Mouse (Mus musculus): ENCODE results near the gene Slamf6.
"Not testable (repeated sequence)": the region's sequence is repeated elsewhere in the genome, so short reads cannot be mapped to it uniquely, and the experiment has no call there.

Slamf6 gene

GRCm38 (mm10) chr1:171917305-171918039, at the start of gene Slamf6:
TSS of gene Slamf6 (plus strand) at chr1:171917515.
- DNase-seq = no peak

DNA sequence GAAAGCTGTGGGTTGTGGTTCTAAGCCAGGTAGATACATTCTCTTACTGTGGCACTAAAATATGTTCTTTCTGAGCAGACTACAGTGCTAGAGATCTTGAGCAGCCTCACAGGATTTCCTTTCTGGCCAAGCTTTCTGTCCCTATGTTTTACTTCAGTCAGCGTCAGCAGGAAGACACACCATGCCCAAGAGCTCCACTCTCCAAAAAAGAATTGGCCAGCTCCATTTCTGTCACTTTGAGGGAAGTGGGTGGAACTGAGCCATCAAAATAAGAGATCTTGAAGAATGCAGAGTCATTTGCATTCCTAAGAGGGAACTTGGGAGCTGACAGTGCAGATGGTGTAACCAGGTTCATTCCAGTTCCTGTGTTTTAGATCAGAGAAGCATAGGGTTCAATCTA, 30.3 kb upstream of the Slamf6 start:
- no peak for DNase-seq

- not testable (repeated sequence) for DNase-seq
Observed at GRCm38 (mm10) chr1:171895364-171895763, 22.0 kb upstream of the Slamf6 start, which contains the start of gene Gm10521. TSS of gene Gm10521 (plus strand) at chr1:171895664.

DNA sequence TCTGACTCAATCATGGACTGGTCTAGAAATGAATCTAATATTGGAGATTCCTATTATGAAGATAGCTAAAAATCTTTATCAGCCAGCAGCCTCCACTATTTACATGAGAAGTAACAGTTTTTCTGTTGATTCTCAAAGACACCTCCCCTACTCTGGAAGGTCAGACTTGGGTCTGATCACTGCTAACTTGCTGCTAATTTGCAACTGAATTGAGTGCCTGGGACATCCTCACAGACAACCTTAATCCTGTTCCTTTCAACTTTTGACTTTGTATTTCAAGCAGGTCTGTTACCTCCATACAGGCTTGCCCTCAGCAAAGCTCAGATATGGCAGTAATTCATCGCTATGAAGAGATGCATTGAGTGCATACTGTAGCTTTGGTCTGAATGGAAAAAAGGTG, 13.3 kb upstream of the Slamf6 start:
- DNase-seq = no peak

- DNase-seq = no peak
Observed at GRCm38 (mm10) chr1:171915638-171916458, 1.5 kb upstream of the Slamf6 start.

GRCm38 (mm10) chr1:171918136-171918920, 1.0 kb downstream of the Slamf6 start:
- DNase-seq = no peak

GRCm38 (mm10) chr1:171919193-171919592, 1.9 kb downstream of the Slamf6 start:
- DNase-seq = no peak

DNA sequence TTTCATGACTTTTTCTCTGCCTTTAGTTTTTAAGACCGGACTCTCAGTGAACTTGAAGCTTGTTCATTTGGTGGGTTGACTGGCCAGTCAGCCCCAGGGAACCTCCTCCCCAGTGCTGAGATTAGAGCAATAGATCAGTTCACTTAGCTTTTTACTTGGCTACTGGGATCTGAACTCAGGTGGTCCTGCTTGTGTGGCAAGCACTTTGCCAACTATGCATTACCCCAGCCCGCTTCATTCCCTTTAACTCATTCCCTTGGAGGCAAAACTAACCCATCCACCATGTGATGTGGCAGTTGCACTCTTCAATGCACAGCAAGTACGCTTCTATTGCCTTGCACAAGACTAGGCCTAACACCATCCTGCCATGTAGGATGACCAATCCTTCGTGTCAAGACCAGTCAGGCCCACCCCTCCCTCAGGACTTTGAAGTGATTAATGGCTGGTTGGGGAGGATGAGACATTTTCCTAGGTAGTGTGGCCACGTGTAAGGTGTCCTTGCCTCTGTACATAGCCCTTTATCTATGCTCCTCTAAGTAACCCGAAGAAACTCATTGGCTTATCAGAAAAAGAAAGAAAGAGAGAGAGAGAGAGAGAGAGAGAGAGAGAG, 2.7 kb downstream of the Slamf6 start:
- no peak for DNase-seq

DNA sequence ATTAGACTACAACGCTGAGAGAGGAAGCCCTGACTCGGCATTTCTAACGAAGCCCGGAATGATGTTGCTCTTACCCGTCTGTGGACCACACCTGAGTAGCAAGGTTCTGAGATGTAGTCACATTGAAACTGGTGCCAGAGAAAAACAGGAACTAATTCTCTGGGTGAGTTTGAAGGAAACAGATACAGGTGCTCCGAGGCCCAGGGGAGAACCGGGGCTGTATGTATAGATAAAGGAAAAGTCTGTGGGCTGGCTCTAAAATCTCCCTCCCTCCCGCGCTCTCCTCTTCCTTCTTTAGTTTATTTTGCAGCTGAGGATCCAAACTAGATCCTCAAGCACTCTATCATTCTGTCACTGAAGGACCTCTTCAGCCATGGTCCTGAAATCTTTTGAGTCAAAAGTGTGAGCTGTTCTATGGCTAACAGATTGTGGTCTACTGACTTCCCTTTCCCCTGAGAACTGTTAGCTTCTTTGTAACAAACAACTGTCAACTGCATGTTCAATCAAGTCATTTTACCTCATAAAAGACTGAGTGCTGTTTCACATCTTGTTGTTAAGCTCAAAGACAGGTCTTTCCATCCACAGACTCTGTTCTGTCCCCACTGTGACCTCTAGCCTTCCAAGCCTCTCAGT, 3.8 kb downstream of the Slamf6 start:
- no peak for DNase-seq

- no peak for DNase-seq
Observed at GRCm38 (mm10) chr1:171921641-171922040, 4.3 kb downstream of the Slamf6 start.

DNA sequence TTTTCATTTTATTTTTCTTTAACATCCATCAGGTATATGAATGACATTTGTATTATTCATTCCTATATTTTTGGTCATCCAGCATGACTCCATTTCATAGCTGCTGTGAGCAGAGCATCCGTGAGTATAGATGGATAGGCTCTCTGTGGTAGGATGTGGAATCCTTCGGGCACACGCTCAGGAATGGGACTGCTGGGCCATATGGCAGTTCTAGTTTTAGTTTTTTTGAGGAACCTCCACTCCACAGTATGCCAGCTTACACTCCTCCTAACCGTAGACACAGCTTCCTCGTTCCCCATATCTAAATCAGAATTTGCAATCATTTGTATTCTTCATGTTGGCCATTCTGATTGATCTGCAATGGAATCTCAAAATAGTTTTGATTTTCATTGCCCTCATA, 5.5 kb downstream of the Slamf6 start:
- no peak for DNase-seq

DNA sequence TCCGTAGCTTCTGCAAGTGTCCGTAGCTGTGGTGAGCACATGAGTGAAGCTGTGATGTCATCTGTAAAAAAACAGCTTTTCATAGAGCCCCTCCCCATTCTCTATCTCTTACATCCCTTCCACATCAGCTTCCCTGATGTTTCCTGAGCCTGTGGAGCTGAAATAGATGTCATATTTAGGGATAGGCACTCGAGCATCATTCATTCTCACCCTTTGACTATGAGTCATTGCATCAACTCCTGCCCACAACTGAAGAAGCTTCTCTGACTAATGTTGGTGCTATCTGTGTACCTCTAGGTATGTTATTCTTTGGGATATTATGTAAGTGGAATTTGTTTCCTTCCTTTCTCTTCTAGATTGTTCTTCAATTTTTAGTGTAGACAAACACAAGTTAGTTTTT, 7.6 kb downstream of the Slamf6 start:
- DNase-seq = no peak

GRCm38 (mm10) chr1:171933851-171934250, 16.5 kb downstream of the Slamf6 start:
- DNase-seq = no peak

DNA sequence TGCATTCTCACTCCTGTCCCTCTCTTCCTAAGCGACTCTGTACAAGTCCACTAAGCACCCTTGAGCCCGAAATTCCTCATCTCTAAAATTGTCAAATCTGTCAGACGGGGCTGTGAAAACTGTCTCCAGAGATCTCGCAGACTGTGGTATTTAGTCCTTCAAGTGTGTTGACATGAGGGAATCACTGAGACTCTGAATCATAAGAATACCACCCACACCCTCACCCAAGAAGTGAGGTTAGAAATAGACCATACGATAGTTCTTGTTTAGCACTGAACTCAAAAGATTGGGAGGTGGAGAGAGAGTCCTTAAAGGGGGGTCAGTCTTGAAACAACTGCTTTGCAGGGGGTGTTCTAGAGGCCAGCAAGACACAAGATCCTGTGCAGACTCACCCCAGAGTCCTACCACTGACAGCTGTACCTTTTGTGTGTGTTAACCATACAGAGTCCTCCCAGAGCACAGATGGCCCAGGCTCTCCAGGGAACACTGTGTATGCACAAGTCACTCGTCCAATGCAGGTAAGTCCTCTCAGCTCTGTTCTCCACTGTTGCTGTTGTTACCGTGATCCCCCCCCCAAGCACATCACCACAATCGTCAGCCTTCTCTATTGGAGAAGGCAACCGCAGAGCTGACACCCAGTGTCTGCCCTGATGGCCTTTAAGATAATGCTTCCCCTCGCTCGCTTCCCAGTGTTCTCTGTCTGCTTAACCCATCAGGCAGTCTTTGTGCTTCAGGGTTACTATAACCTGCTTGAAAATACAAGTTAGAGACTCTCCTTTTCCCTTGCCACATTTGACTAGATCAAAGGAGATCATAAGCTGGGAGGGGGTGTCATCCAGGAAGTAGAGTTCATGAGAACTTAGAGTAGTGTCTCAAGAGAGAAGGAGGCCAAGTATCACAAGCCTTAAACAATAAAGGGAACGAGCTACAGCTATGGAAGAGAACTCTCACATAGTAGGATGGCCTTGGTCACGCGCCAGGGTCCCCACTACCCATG, 21.9 kb downstream of the Slamf6 start:
- no peak for DNase-seq

GRCm38 (mm10) chr1:171940626-171941025, 23.3 kb downstream of the Slamf6 start:
- no peak for DNase-seq

- DNase-seq = no peak
Observed at GRCm38 (mm10) chr1:171946447-171946995, 29.2 kb downstream of the Slamf6 start.

DNA sequence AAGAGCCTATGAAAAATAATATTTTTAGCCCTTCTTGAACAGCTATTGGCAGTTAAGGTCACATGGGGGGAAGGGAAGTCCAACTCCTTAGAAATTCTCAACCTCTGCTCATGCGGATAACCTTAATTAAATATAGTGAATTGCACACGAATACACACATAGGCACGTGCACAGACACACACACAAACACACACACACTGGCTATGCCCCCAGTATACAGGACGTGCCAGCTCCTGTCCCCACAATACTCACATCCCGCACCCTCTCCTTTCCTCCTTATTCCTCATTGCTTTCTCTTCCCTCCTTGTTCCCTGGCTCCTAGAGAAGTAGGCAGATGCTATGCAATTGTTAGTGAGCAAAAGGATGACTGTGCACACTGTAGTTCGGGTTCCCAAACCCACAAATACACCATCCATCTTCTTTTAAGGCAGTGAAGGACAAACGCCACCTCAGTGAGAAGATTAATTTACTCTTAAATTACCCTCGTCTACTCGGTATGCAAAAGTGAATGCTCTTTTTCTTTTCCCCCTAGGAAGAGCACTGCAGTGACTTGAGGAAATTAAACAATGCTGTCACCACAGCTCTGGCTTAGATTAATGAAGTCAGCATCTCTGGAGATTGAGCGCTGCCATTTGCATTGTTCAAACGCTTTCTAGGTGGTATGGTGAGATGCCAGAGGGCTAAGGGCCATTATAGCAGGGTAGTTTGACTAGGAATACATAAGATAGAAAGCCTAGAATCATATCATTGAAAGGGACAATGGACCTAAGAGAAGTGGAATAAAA, 31.0 kb downstream of the Slamf6 start:
- DNase-seq = no peak

GRCm38 (mm10) chr1:171948946-171949508, 31.7 kb downstream of the Slamf6 start:
- DNase-seq = no peak

DNA sequence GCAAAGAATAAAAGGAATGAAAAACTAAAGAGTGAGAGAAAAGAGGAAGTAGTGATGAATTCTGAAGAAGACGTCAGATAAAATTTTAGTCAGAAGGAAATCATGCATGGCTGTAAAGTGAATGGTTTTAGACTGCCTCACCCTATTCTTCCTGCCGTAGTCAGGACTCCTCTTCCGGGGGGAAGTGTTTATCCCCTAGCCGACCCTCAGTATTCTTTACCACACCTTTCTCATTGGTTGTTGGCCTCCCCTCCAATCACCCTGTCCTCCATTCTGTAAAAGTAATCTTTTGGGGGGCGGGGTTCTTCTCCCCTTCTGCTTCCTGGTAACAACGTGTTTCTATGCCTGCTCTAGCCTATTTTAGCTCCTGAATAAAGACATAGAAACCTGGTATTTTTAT, 37.8 kb downstream of the Slamf6 start:
- no peak for DNase-seq

GRCm38 (mm10) chr1:171957411-171957810, 40.1 kb downstream of the Slamf6 start:
- DNase-seq = no peak
